Mouse (Mus musculus) heart, embryonic 16.5 days (tissue): ENCODE measurements around the gene Rps6kl1. TPM values are rescaled to one million over a fixed set of nuclear protein-coding genes. Genes with fewer than 3 reads are reported as not detected.
A peak's percentile ranks its signal among the peaks of the same experiment; 100 is the strongest.

Source experiments
- ATAC-seq: fragments of 200-750 bp; cut with Nextera tagmentation; replicated peaks from 2 replicates; pipeline ENCODE4 v1.8.0; 2017; ENCODE audit warnings: moderate number of reproducible peaks; ENCODE audit not compliant: insufficient read depth, low FRiP score; ENCODE audit errors: extremely low read depth
- H3K27ac ChIP-seq: fragments of 300-500 bp; sonication (generic); 2 replicates; pipeline ENCODE4 v1.5.1; 2014; ENCODE audit warnings: mild to moderate bottlenecking, low read length, control low read depth, moderate library complexity
- H3K27me3 ChIP-seq: fragments of 300-500 bp; sonication (generic); 2 replicates; pipeline ENCODE4 v1.6.1; 2014; ENCODE audit warnings: low read length, mixed read lengths; ENCODE audit not compliant: control insufficient read depth, insufficient read depth
- H3K36me3 ChIP-seq: fragments of 300-500 bp; sonication (generic); 2 replicates; pipeline ENCODE4 v1.6.1; 2014; ENCODE audit not compliant: control insufficient read depth, insufficient read depth
- H3K4me1 ChIP-seq: fragments of 300-500 bp; sonication (generic); 2 replicates; pipeline ENCODE4 v1.6.1; 2014; ENCODE audit warnings: low read length, mixed read lengths; ENCODE audit not compliant: control insufficient read depth, insufficient read depth
- H3K4me2 ChIP-seq: fragments of 300-500 bp; sonication (generic); 2 replicates; pipeline ENCODE4 v1.6.1; 2014; ENCODE audit warnings: low read depth, mild to moderate bottlenecking, control low read depth, low read length
- H3K4me3 ChIP-seq: fragments of 300-500 bp; sonication (generic); 2 replicates; pipeline ENCODE4 v1.5.1; 2014; ENCODE audit warnings: mild to moderate bottlenecking, control low read depth, low read length
- H3K9ac ChIP-seq: fragments of 300-500 bp; sonication (generic); 2 replicates; pipeline ENCODE4 v1.6.1; 2014; ENCODE audit warnings: low read length, control low read depth
- H3K9me3 ChIP-seq: fragments of 300-500 bp; sonication (generic); replicated peaks from 2 replicates; pipeline ENCODE4 v1.6.1; 2016; ENCODE audit warnings: low read length; ENCODE audit not compliant: control insufficient read depth
- WGBS: fragments of 180-500 bp; shearing (Covaris S2); extraction: QIAGEN DNeasy Blood & Tissue Kit; methylation state at CpG from one replicate; pipeline ENCODE4 v1.1.7; 2014; 5-methylcytosine and 5-hydroxymethylcytosine counted together
- polyA plus RNA-seq: library from polyadenylated mRNA; unstranded; fragments of >200 nt; fragmentation: Nextera tagmentation; extraction: Ambion mirVana; gene quantifications from 2 replicates; pipeline ENCODE4 v1.2.1, GENCODE M21; 2015

Gene Rps6kl1
- polyA plus RNA-seq, 1 experiment from 2014 or later, result 2.5 TPM

DNA sequence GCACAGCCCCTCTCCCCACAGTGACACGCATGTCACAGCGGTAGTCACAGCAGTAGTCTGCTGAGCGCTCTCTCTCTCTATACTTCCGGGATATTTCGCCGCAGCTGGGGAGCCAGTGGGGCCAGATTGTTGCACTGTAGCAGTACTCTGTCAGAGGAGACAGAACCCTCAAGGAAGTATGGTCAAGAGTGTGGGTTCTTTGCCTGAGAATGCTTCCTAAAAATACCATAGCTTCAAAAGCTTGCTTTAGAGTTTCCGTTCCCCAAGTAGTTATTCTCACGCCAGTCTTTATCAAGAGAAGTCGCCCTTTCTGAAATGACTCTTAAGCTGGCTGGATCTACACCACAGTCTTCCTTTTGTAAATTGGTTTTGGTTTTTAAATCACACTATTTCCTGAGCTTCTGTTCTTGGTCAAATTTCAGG is 27.9 kb downstream of the Rps6kl1 start:
- no peaks in the 10 kb centered on the region for H3K9me3 ChIP-seq
- H3K4me1 ChIP-seq, result 0 out of 2 replicates have a peak, but pooled peaks cover 2% of the 10 kb centered on the region
- no peak overlapping the region for H3K4me2 ChIP-seq
- H3K27me3 ChIP-seq, result no peaks in the 10 kb centered on the region
- ATAC-seq, result no peak
- H3K9ac ChIP-seq, result no peak overlapping the region
- no peak overlapping the region for H3K4me3 ChIP-seq
- no peak overlapping the region for H3K27ac ChIP-seq
- 77% methylated on average over 9 of the region's 9 CpGs for WGBS
- H3K36me3 ChIP-seq, result peaks cover 67% of the 10 kb centered on the region

GRCm38 (mm10) chr12:85121806-85122459 is 29.1 kb downstream of the Rps6kl1 start:
- 0 out of 2 replicates have a peak, but pooled peaks cover 2% of the 10 kb centered on the region for H3K4me1 ChIP-seq
- 78% methylated on average over 9 of the region's 9 CpGs for WGBS
- H3K4me3 ChIP-seq, result no peak overlapping the region
- no peak overlapping the region for H3K4me2 ChIP-seq
- no peaks in the 10 kb centered on the region for H3K27me3 ChIP-seq
- H3K9me3 ChIP-seq, result no peaks in the 10 kb centered on the region
- H3K9ac ChIP-seq, result no peak overlapping the region
- H3K36me3 ChIP-seq, result peaks cover 59% of the 10 kb centered on the region
- ATAC-seq, result no peak
- H3K27ac ChIP-seq, result no peak overlapping the region

GRCm38 (mm10) chr12:85115678-85116077 is 35.4 kb downstream of the Rps6kl1 start:
- no peak for ATAC-seq

DNA sequence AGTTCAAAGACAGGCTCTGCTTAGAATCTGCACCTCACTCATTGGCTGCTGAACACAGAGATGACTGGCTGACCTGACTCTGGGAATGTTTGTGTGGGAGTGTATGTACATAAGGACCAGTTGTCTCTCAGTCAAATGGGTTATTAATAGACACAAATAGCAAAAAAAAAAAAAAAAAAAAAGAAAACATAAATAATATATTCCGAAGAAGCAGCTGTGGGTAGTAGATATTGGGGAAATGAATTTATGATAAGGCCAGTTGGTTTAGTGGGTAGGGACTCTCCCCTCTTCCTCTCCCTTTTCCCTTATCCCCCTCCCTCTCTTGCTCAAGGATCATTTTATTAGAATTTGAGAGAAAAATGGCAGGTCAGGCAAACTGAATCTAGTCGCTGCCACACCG is 37.1 kb downstream of the Rps6kl1 start:
- no peaks in the 10 kb centered on the region for H3K9me3 ChIP-seq
- H3K36me3 ChIP-seq, result peaks cover 7% of the 10 kb centered on the region
- WGBS, result 92% methylated on average over 3 of the region's 3 CpGs
- no peak overlapping the region for H3K4me2 ChIP-seq
- no peak overlapping the region for H3K9ac ChIP-seq
- no peaks in the 10 kb centered on the region for H3K27me3 ChIP-seq
- H3K4me1 ChIP-seq, result peaks cover 27% of the 10 kb centered on the region
- no peak overlapping the region for H3K27ac ChIP-seq
- H3K4me3 ChIP-seq, result no peak overlapping the region
- no peak for ATAC-seq

More at GRCm38 (mm10) chr12:85115678-85116077, 35.4 kb downstream of the Rps6kl1 start:
- Histone ChIP-seq H3K9ac (no peak overlapping the region), H3K4me3 (no peak overlapping the region), H3K27ac (no peak overlapping the region), H3K9me3 (no peaks in the 10 kb centered on the region), H3K36me3 (peaks cover 18% of the 10 kb centered on the region), H3K27me3 (no peaks in the 10 kb centered on the region), H3K4me1 (peaks cover 22% of the 10 kb centered on the region), H3K4me2 (no peak overlapping the region)
- WGBS, result 66% methylated on average over 7 of the region's 7 CpGs

- no peak for ATAC-seq
- Histone ChIP-seq H3K9me3 (no peaks in the 10 kb centered on the region), H3K4me1 (peaks cover 26% of the 10 kb centered on the region), H3K4me2 (no peak overlapping the region), H3K9ac (no peak overlapping the region), H3K27me3 (no peaks in the 10 kb centered on the region), H3K27ac (no peak overlapping the region), H3K36me3 (0 out of 2 replicates have a peak, but pooled peaks cover 2% of the 10 kb centered on the region), H3K4me3 (no peak overlapping the region)
- WGBS, result 72% methylated on average over 3 of the region's 3 CpGs
Measured at GRCm38 (mm10) chr12:85113337-85113736, 37.7 kb downstream of the Rps6kl1 start.

GRCm38 (mm10) chr12:85112550-85113251 is 38.4 kb downstream of the Rps6kl1 start:
- Histone ChIP-seq H3K9me3 (no peaks in the 10 kb centered on the region), H3K27ac (peak overlapping the region; percentile 45; the same call in 1 of the 2 replicates), H3K27me3 (no peaks in the 10 kb centered on the region), H3K4me3 (peak overlapping the region; percentile 96), H3K9ac (no peak overlapping the region), H3K36me3 (no peaks in the 10 kb centered on the region), H3K4me1 (peaks cover 25% of the 10 kb centered on the region), H3K4me2 (peak overlapping the region; percentile 72)
- WGBS, result 76% methylated on average over 7 of the region's 7 CpGs
- no peak for ATAC-seq

DNA sequence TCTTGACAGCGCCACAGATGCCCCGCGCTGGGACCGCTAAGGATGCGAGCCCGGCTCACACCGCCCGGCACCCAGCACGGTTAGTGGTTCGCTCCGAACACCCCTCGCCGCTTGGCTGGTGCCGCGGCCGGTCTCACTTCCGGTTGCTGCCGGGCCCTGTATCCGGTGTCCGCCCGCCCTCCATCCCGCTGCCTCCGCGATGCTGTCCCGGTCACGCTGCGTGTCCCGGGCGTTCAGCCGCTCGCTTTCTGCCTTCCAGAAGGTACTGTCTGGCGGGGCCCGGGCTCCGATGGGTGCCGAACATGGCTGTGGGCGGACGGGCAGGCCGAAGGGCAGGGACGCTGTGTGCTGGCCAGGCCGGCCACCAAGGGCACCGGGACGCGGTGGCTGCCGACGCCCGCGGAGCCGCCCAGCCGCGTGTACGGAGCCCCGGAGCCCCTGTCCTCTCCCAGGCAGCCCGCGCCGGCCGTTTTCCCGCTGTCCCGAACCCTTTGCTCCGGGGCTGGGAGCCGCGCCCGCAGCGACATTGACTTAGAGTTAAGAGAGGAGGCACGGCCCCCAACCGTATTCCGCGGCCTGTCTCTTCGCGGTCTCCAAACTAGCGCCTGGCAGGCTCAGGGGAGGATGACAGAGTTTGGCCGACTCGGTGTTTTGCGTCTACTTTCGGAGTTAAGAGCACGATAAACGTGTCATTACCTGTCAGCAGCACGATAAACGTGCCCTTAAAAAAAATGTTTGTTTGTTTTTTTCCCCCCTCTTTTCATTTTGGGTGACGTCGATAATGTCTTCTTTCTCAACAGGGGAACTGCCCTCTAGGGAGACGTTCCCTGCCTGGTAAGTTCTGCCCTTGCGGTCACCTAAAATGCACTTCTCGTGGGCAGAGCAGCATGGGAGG is 40.1 kb downstream of the Rps6kl1 start, which contains the start of the genes Prox2 and Dlst:
Gene Prox2, minus strand, starts transcription at position 62 of the 895 bp plus-strand sequence.
Gene Dlst, plus strand, starts transcription at position 136 of the 895 bp plus-strand sequence.
- H3K36me3 ChIP-seq, result no peaks in the 10 kb centered on the region

DNA sequence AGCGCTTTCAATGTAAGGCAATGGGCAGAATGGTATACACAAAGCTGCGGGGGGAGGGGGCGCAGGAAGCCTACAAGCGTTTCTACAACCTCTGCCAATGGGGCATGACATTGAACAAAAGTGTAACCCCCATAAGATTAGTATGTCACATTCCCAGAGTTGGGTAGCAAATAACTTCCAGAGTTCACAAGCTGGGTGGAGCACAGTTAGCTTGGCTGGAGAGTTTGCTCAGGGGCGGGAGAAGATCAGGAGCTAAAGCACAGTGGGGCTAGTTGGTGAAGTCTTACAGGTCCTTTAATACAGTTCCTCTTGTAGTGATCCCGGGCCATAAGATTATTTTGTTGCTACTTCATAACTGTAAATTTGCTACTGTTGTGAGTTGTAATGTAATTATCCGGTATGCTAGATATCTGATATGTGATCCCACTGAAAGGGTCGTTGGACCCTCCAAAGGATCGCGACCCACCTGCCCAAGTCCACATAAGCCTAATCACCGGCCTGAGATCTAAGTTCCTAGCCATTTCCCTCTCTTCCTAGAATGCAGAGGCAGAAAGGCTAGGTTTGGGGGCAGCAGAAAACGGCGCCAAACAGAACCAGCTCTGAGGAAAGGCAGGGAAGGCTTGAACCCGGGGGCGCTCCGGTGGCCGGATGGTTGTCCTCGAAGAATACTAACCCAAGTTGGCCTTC is 40.9 kb downstream of the Rps6kl1 start:
- H3K4me2 ChIP-seq, result peak overlapping the region; percentile 72
- H3K36me3 ChIP-seq, result no peaks in the 10 kb centered on the region
- peak overlapping the region; percentile 96 for H3K4me3 ChIP-seq
- peak overlapping the region; percentile 99 for H3K9ac ChIP-seq
- peaks cover 30% of the 10 kb centered on the region for H3K4me1 ChIP-seq
- H3K27ac ChIP-seq, result peak overlapping the region; percentile 96
- H3K27me3 ChIP-seq, result no peaks in the 10 kb centered on the region
- no peaks in the 10 kb centered on the region for H3K9me3 ChIP-seq
- 13% methylated on average over 18 of the region's 18 CpGs for WGBS
- peak; percentile 34; the same call in 1 of the 2 replicates for ATAC-seq

More for the DNA sequence above, 40.1 kb downstream of the Rps6kl1 start, which contains the start of the genes Prox2 and Dlst:
- Histone ChIP-seq H3K27ac (peak within 1 kb of the TSS; percentile 96), H3K27me3 (no peaks in the 10 kb centered on the region), H3K9ac (peak within 1 kb of the TSS; percentile 99), H3K4me2 (peak within 1 kb of the TSS; percentile 72), H3K9me3 (no peaks in the 10 kb centered on the region), H3K4me1 (peaks cover 30% of the 10 kb centered on the region), H3K4me3 (peak within 1 kb of the TSS; percentile 96)
- peak; percentile 92 for ATAC-seq
- WGBS, result under 1% methylated on average over 83 of the region's 83 CpGs
